Mouse (Mus musculus): ENCODE results near the gene Pakap. TPM values are rescaled to one million over a fixed set of nuclear protein-coding genes. Genes with fewer than 3 reads are reported as not detected.

Pakap gene
- total and polyA plus RNA-seq, 3 experiments: not detected

- Histone ChIP-seq H3K9me3 (replicated peaks) (peaks cover 52% of the 10 kb centered on the region), H3K27me3 (ENCODE audit: insufficient read depth, low read length) (no peaks in the 10 kb centered on the region; the same call in 1 of the 2 replicates), H3K36me3 (replicated peaks) (no peaks in the 10 kb centered on the region), H3K4me3 (ENCODE audit: low read depth, low read length) (no peak overlapping the region), H3K4me1 (ENCODE audit: insufficient read depth, low read depth, low read length) (no peaks in the 10 kb centered on the region)
- ATAC-seq (ENCODE audit: extremely low read depth, insufficient number of reproducible peaks, low FRiP score, poor library complexity, severe bottlenecking) (no peak), DNase-seq (ENCODE audit: low spot score) (no peak)
- TF ChIP-seq GATA2 (IDR thresholded peaks at IDR 0.05; ENCODE audit: borderline replicate concordance, low read depth, low read length): no peak
- TF ChIP-seq GATA1 (IDR thresholded peaks at IDR 0.05; ENCODE audit: borderline replicate concordance, low read length): no peak
- no peak for TF ChIP-seq POLR2AphosphoS5 (IDR thresholded peaks at IDR 0.05; ENCODE audit: insufficient replicate concordance, low read depth, low read length)
- TF ChIP-seq CTCF (IDR thresholded peaks at IDR 0.05; ENCODE audit: low read depth, low read length): no peak
- TF ChIP-seq TAL1 (conservative IDR thresholded peaks at IDR 0.05; ENCODE audit: low read depth, low read length): no peak
Observed at GRCm38 (mm10) chr4:57650994-57651393, 83.0 kb downstream of the Pakap start.

- DNase-seq (ENCODE audit: low spot score) (no peak), ATAC-seq (ENCODE audit: extremely low read depth, insufficient number of reproducible peaks, low FRiP score, poor library complexity, severe bottlenecking) (no peak)
- Histone ChIP-seq H3K4me3 (ENCODE audit: low read depth, low read length) (no peak overlapping the region), H3K27me3 (ENCODE audit: insufficient read depth, low read length) (no peaks in the 10 kb centered on the region; the same call in 1 of the 2 replicates), H3K36me3 (replicated peaks) (no peaks in the 10 kb centered on the region), H3K9me3 (replicated peaks) (peaks cover 52% of the 10 kb centered on the region), H3K4me1 (ENCODE audit: insufficient read depth, low read depth, low read length) (no peaks in the 10 kb centered on the region)
- TF ChIP-seq GATA1 (IDR thresholded peaks at IDR 0.05; ENCODE audit: borderline replicate concordance, low read length) (no peak), POLR2AphosphoS5 (IDR thresholded peaks at IDR 0.05; ENCODE audit: insufficient replicate concordance, low read depth, low read length) (no peak), GATA2 (IDR thresholded peaks at IDR 0.05; ENCODE audit: borderline replicate concordance, low read depth, low read length) (no peak), TAL1 (conservative IDR thresholded peaks at IDR 0.05; ENCODE audit: low read depth, low read length) (no peak), CTCF (IDR thresholded peaks at IDR 0.05; ENCODE audit: low read depth, low read length) (no peak)
Observed at GRCm38 (mm10) chr4:57651547-57651946, 83.6 kb downstream of the Pakap start.

GRCm38 (mm10) chr4:57652185-57652904, 84.4 kb downstream of the Pakap start:
- Histone ChIP-seq H3K4me1 (ENCODE audit: insufficient read depth, low read depth, low read length) (no peaks in the 10 kb centered on the region), H3K27me3 (ENCODE audit: insufficient read depth, low read length) (no peaks in the 10 kb centered on the region; the same call in 1 of the 2 replicates), H3K36me3 (replicated peaks) (no peaks in the 10 kb centered on the region), H3K4me3 (ENCODE audit: low read depth, low read length) (no peak overlapping the region), H3K9me3 (replicated peaks) (peaks cover 60% of the 10 kb centered on the region)
- no peak for DNase-seq (ENCODE audit: low spot score)
- TF ChIP-seq POLR2AphosphoS5 (IDR thresholded peaks at IDR 0.05; ENCODE audit: insufficient replicate concordance, low read depth, low read length) (no peak), TAL1 (conservative IDR thresholded peaks at IDR 0.05; ENCODE audit: low read depth, low read length) (no peak), GATA2 (IDR thresholded peaks at IDR 0.05; ENCODE audit: borderline replicate concordance, low read depth, low read length) (no peak), GATA1 (IDR thresholded peaks at IDR 0.05; ENCODE audit: borderline replicate concordance, low read length) (no peak), CTCF (IDR thresholded peaks at IDR 0.05; ENCODE audit: low read depth, low read length) (no peak)
- no peak for ATAC-seq (ENCODE audit: extremely low read depth, insufficient number of reproducible peaks, low FRiP score, poor library complexity, severe bottlenecking)

GRCm38 (mm10) chr4:57655966-57656365, 88.0 kb downstream of the Pakap start:
- ATAC-seq (ENCODE audit: extremely low read depth, insufficient number of reproducible peaks, low FRiP score, poor library complexity, severe bottlenecking) (no peak), DNase-seq (ENCODE audit: low spot score) (no peak)
- Histone ChIP-seq H3K4me3 (ENCODE audit: low read depth, low read length) (no peak overlapping the region), H3K36me3 (replicated peaks) (no peaks in the 10 kb centered on the region), H3K27me3 (ENCODE audit: insufficient read depth, low read length) (no peaks in the 10 kb centered on the region), H3K4me1 (ENCODE audit: insufficient read depth, low read depth, low read length) (no peaks in the 10 kb centered on the region), H3K9me3 (replicated peaks) (peaks cover 58% of the 10 kb centered on the region)
- TF ChIP-seq POLR2AphosphoS5 (IDR thresholded peaks at IDR 0.05; ENCODE audit: insufficient replicate concordance, low read depth, low read length) (no peak), TAL1 (conservative IDR thresholded peaks at IDR 0.05; ENCODE audit: low read depth, low read length) (no peak), GATA2 (IDR thresholded peaks at IDR 0.05; ENCODE audit: borderline replicate concordance, low read depth, low read length) (no peak), CTCF (IDR thresholded peaks at IDR 0.05; ENCODE audit: low read depth, low read length) (no peak), GATA1 (IDR thresholded peaks at IDR 0.05; ENCODE audit: borderline replicate concordance, low read length) (no peak)

- H3K4me1 ChIP-seq (ENCODE audit: insufficient read depth, low read depth, low read length): no peaks in the 10 kb centered on the region
- no peaks in the 10 kb centered on the region for H3K36me3 ChIP-seq (replicated peaks)
- DNase-seq (ENCODE audit: low spot score) (no peak), ATAC-seq (ENCODE audit: extremely low read depth, insufficient number of reproducible peaks, low FRiP score, poor library complexity, severe bottlenecking) (no peak)
- no peak for TF ChIP-seq GATA2 (IDR thresholded peaks at IDR 0.05; ENCODE audit: borderline replicate concordance, low read depth, low read length)
- no peak for TF ChIP-seq CTCF (IDR thresholded peaks at IDR 0.05; ENCODE audit: low read depth, low read length)
- TF ChIP-seq POLR2AphosphoS5 (IDR thresholded peaks at IDR 0.05; ENCODE audit: insufficient replicate concordance, low read depth, low read length): no peak
- TF ChIP-seq GATA1 (IDR thresholded peaks at IDR 0.05; ENCODE audit: borderline replicate concordance, low read length): no peak
- no peak for TF ChIP-seq TAL1 (conservative IDR thresholded peaks at IDR 0.05; ENCODE audit: low read depth, low read length)
- H3K9me3 ChIP-seq (replicated peaks): peaks cover 57% of the 10 kb centered on the region
- H3K27me3 ChIP-seq (ENCODE audit: insufficient read depth, low read length): no peaks in the 10 kb centered on the region
- H3K4me3 ChIP-seq (ENCODE audit: low read depth, low read length): no peak overlapping the region
Observed at GRCm38 (mm10) chr4:57656388-57656787, 88.4 kb downstream of the Pakap start.

GRCm38 (mm10) chr4:57656861-57657260, 88.9 kb downstream of the Pakap start:
- H3K4me3 ChIP-seq (ENCODE audit: low read depth, low read length): no peak overlapping the region

More at GRCm38 (mm10) chr4:57656861-57657260, 88.9 kb downstream of the Pakap start:
- no peaks in the 10 kb centered on the region for H3K27me3 ChIP-seq (ENCODE audit: insufficient read depth, low read length)
- H3K4me1 ChIP-seq (ENCODE audit: insufficient read depth, low read depth, low read length): no peaks in the 10 kb centered on the region
- H3K9me3 ChIP-seq (replicated peaks): peaks cover 52% of the 10 kb centered on the region
- TF ChIP-seq TAL1 (conservative IDR thresholded peaks at IDR 0.05; ENCODE audit: low read depth, low read length) (no peak), CTCF (IDR thresholded peaks at IDR 0.05; ENCODE audit: low read depth, low read length) (no peak), GATA1 (IDR thresholded peaks at IDR 0.05; ENCODE audit: borderline replicate concordance, low read length) (no peak), POLR2AphosphoS5 (IDR thresholded peaks at IDR 0.05; ENCODE audit: insufficient replicate concordance, low read depth, low read length) (no peak), GATA2 (IDR thresholded peaks at IDR 0.05; ENCODE audit: borderline replicate concordance, low read depth, low read length) (no peak)
- DNase-seq (ENCODE audit: low spot score) (no peak), ATAC-seq (ENCODE audit: extremely low read depth, insufficient number of reproducible peaks, low FRiP score, poor library complexity, severe bottlenecking) (no peak)
- no peaks in the 10 kb centered on the region for H3K36me3 ChIP-seq (replicated peaks)

Measured in G1E (cell line).